Mouse (Mus musculus) embryonic fibroblast, embryonic 13.5 days (primary cell): ENCODE measurements around the gene Upb1. TPM values are rescaled to one million over a fixed set of nuclear protein-coding genes. Genes with fewer than 3 reads are reported as not detected.

ENCODE experiments used
- H3K27ac ChIP-seq: 2 replicates; pipeline ENCODE4 v1.5.1; 2012; ENCODE audit warnings: low read length, control low read depth, inconsistent platforms; ENCODE audit not compliant: insufficient read depth
- H3K4me1 ChIP-seq: 2 replicates; pipeline ENCODE4 v1.6.1; 2011; ENCODE audit warnings: low read length; ENCODE audit not compliant: control insufficient read depth, insufficient read depth
- H3K4me3 ChIP-seq: 2 replicates; pipeline ENCODE4 v1.5.1; 2011; ENCODE audit warnings: mild to moderate bottlenecking, control low read depth, low read length; ENCODE audit not compliant: insufficient read depth
- CTCF ChIP-seq: IDR thresholded peaks from 2 replicates; pipeline ENCODE4 v1.5.1; 2011; ENCODE audit warnings: mild to moderate bottlenecking, control low read depth, low read length, moderate library complexity, borderline replicate concordance; ENCODE audit not compliant: insufficient read depth
- POLR2A ChIP-seq: IDR thresholded peaks from 2 replicates; pipeline ENCODE4 v1.6.1; 2011; ENCODE audit warnings: low read depth, mild to moderate bottlenecking, control low read depth, low read length, moderate library complexity
- polyA plus RNA-seq: library from polyadenylated mRNA; stranded (reverse); fragments of >200 nt; gene quantifications from 2 replicates; pipeline ENCODE4 v1.2.4, GENCODE M21; 2011; ENCODE audit warnings: low read depth; ENCODE audit not compliant: missing spikeins, insufficient read length

Gene Upb1
- polyA plus RNA-seq, 1 experiment = not detected

GRCm38 (mm10) chr10:75418747-75419146 is 17.8 kb downstream of the Upb1 start:
- Histone ChIP-seq H3K27ac (no peak overlapping the region), H3K4me1 (no peaks in the 10 kb centered on the region), H3K4me3 (no peak overlapping the region)
- TF ChIP-seq CTCF (no peak), POLR2A (no peak)

GRCm38 (mm10) chr10:75424498-75424901 is 23.6 kb downstream of the Upb1 start:
- no peak for TF ChIP-seq CTCF
- TF ChIP-seq POLR2A = no peak
- Histone ChIP-seq H3K4me1 (no peaks in the 10 kb centered on the region), H3K27ac (no peak overlapping the region), H3K4me3 (no peak overlapping the region)

DNA sequence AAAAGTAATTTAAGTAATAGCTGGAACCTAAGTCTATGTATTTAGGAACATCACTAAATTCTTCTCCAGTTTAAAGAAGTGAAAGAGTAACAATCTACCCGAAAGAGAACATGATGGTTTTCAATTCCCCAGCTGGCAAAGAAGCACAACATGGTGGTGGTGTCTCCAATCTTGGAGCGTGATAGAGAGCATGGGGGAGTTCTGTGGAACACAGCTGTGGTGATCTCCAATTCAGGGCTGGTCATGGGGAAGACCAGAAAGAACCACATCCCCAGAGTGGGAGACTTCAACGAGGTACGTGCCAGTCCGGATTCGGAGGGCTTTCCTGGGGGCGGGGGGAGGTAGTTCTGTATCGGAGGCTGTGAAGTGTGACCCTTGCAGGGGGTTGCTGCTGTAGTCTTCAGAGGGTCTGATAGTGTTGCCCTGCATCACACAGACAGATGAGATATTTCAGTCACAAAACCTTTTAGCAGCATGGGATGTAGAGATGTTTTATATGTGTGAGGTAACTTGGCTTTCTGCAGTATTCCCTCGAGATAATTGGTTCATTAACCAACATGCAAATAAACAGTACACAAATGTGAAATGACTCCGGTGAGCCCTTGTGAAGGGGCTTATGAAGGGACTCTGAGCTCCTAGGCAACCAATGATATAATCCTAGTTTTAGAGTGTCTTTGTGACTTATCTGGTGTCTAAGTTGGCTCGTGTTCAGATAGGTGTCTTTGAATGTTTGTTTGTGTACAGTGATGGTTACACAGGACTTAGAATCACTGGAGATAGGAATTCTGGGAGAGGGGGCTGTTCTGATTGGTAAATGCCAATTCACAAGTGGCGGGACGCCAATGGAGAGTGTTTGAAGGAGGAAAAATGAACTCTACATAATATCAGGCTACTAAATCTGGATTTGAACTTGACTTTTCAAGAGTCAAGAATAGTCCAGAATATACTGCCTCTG is 27.4 kb downstream of the Upb1 start:
- no peak for TF ChIP-seq CTCF
- TF ChIP-seq POLR2A = no peak
- H3K27ac ChIP-seq = no peak overlapping the region
- no peaks in the 10 kb centered on the region for H3K4me1 ChIP-seq
- H3K4me3 ChIP-seq = no peak overlapping the region

- Histone ChIP-seq H3K4me1 (no peaks in the 10 kb centered on the region), H3K4me3 (no peak overlapping the region), H3K27ac (no peak overlapping the region)
- TF ChIP-seq POLR2A = no peak
- TF ChIP-seq CTCF = no peak
These were observed 28.1 kb downstream of the Upb1 start for GRCm38 (mm10) chr10:75429004-75429380.

DNA sequence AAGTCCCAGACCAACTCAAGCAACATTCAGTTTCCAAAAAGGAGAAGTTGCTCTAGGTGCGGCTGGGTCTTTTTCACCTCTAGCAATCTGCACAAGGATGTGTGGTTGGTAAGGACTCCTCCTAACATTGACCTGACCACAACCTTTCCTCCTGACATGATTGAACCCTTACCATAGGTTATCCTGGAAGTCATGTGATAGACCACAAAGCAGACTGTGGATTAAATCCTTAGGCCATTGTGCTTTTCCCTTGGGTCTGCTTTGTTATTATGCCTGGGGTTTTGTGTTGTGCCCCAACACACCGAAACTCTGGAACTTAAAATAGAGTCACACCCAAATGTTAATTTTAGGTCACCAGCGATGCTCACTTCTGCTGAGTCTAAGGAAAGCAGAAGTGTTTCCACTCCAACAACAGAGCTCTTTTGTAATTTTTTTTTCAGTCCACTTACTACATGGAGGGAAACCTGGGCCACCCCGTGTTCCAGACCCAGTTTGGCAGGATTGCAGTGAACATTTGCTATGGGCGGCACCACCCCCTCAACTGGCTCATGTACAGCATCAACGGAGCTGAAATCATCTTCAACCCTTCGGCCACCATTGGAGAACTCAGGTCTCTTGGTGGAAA is 28.7 kb downstream of the Upb1 start:
- Histone ChIP-seq H3K27ac (no peak overlapping the region), H3K4me1 (no peaks in the 10 kb centered on the region), H3K4me3 (no peak overlapping the region)
- TF ChIP-seq POLR2A (no peak), CTCF (no peak)

- no peaks in the 10 kb centered on the region for H3K4me1 ChIP-seq
- no peak overlapping the region for H3K4me3 ChIP-seq
- TF ChIP-seq CTCF (no peak), POLR2A (no peak)
- no peak overlapping the region for H3K27ac ChIP-seq
These were observed 29.2 kb downstream of the Upb1 start for GRCm38 (mm10) chr10:75430147-75430537.

DNA sequence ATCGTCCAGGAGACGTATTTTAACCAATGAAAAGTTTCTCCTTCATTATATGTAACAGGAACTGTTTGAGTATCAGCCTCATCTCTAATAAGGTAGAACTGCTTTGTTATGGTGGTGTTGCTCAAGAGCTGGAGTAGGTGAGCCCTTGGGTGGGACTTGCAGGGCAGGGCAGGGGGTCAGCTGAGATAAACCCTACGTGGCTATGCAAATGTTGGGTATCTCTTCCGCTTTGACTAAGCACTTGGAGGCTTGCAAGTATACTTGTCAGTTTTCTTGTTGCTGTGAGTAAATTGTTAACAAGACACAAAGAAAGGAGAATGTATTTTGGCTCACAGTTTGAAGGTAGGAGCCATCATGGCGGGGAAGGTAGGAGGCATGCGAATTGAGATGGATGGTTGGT is 29.7 kb downstream of the Upb1 start:
- Histone ChIP-seq H3K4me3 (no peak overlapping the region), H3K27ac (no peak overlapping the region), H3K4me1 (no peaks in the 10 kb centered on the region)
- no peak for TF ChIP-seq CTCF
- TF ChIP-seq POLR2A = no peak

- Histone ChIP-seq H3K4me3 (no peak overlapping the region), H3K27ac (no peak overlapping the region), H3K4me1 (no peaks in the 10 kb centered on the region)
- TF ChIP-seq POLR2A (no peak), CTCF (peak; percentile 49; the same call in 1 of the 2 replicates)
These were observed 35.8 kb downstream of the Upb1 start for GRCm38 (mm10) chr10:75436604-75437217.

DNA sequence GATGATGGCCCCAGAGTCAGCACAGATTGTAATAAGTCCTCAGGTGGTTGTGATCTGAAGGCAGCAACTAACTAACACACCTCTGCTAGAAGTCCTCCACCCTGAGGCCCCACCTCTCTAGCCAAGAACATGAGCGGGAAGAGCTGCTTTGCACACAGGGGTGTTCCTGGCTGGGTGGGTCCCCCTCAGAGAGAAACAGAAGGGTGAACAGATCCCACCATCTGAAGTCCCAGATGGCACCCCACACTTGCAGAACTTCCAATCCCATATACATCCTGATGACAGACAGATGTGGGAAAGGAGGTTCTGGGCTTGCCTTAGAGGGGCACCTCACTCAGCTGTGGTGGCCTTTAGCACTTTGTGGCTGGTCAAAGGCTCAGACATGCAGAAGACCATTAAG is 36.4 kb downstream of the Upb1 start:
- TF ChIP-seq CTCF (no peak), POLR2A (no peak)
- H3K4me1 ChIP-seq = no peaks in the 10 kb centered on the region
- no peak overlapping the region for H3K27ac ChIP-seq
- no peak overlapping the region for H3K4me3 ChIP-seq
